Mouse (Mus musculus): ENCODE measurements around the gene Pex6. TPM values are rescaled to one million over a fixed set of nuclear protein-coding genes. Genes with fewer than 3 reads are reported as not detected.

Pex6 gene
- total and polyA plus RNA-seq, 3 experiments, result 13.7 to 31.8 (median 26.5) TPM

GRCm38 (mm10) chr17:46727271-46727670 is 16.0 kb downstream of the Pex6 start:
- H3K36me3 ChIP-seq (replicated peaks in 1 of 2; ENCODE audit: control insufficient read depth in 1 of 2, insufficient read depth in 1 of 2, low read length in 1 of 2), result peaks cover 31 to 55% of the 10 kb centered on the region in 2 experiments
- TF ChIP-seq HCFC1 (IDR thresholded peaks at IDR 0.05; ENCODE audit: low read depth, low read length), result no peak
- no peak for TF ChIP-seq PAX5 (IDR thresholded peaks at IDR 0.05; ENCODE audit: low read length)
- no peak for TF ChIP-seq MAFK (IDR thresholded peaks at IDR 0.05; ENCODE audit: insufficient replicate concordance, low read length)
- TF ChIP-seq JUN (IDR thresholded peaks at IDR 0.05; ENCODE audit: insufficient read depth, low read depth, low read length), result no peak
- no peak for TF ChIP-seq MAZ (IDR thresholded peaks at IDR 0.05; ENCODE audit: low read depth, low read length)
- no peak for TF ChIP-seq KAT2A (IDR thresholded peaks at IDR 0.05; ENCODE audit: insufficient replicate concordance, low read length)
- no peak for TF ChIP-seq UBTF (IDR thresholded peaks at IDR 0.05; ENCODE audit: low read depth, low read length)
- TF ChIP-seq EP300 (IDR thresholded peaks at IDR 0.05; ENCODE audit: low read length), result no peak
- TF ChIP-seq NELFE (IDR thresholded peaks at IDR 0.05; ENCODE audit: low read depth, low read length), result no peak
- TF ChIP-seq ETS1 (conservative IDR thresholded peaks at IDR 0.05; ENCODE audit: low read depth, low read length), result no peak
- TF ChIP-seq MYC (IDR thresholded peaks at IDR 0.05; ENCODE audit: low read depth, low read length), result no peak
- TF ChIP-seq NRF1 (IDR thresholded peaks at IDR 0.05; ENCODE audit: low read depth, low read length), result no peak
- TF ChIP-seq POLR2AphosphoS2 (IDR thresholded peaks at IDR 0.05; ENCODE audit: low read depth, low read length), result no peak
- no peak for DNase-seq (ENCODE audit: extremely low read depth)
- no peaks in the 10 kb centered on the region for H3K27me3 ChIP-seq (replicated peaks)
- H3K9me3 ChIP-seq (replicated peaks; ENCODE audit: low read length), result no peaks in the 10 kb centered on the region
- no peak overlapping the region for H3K27ac ChIP-seq (ENCODE audit: insufficient read depth, low read depth)
- no peak overlapping the region for H3K4me2 ChIP-seq (ENCODE audit: insufficient read depth, low read depth, poor library complexity, severe bottlenecking)
- H3K4me3 ChIP-seq (replicated peaks in 1 of 3; ENCODE audit: low read depth in 2 of 3, low read length in 2 of 3, poor library complexity in 1 of 3), result no peak overlapping the region
- no peaks in the 10 kb centered on the region for H3K79me2 ChIP-seq (replicated peaks; ENCODE audit: control insufficient read depth, extremely low read depth, insufficient read depth, poor library complexity, severe bottlenecking)
- dilution Hi-C loops (cut with MboI; ENCODE audit: extremely low pct_ligation_motif_present, extremely low pct_unique_long_range_greater_than_20kb, low sequenced_read_pairs) (no loop called here), in situ Hi-C loops (cut with MboI; ENCODE audit: low pct_ligation_motif_present, low pct_unique_long_range_greater_than_20kb, low sequenced_read_pairs) (no loop called here)
- no peak overlapping the region for H3K9ac ChIP-seq (ENCODE audit: insufficient read depth, low read depth)
- peaks cover 3% of the 10 kb centered on the region in 2 experiments for H3K4me1 ChIP-seq (ENCODE audit: control insufficient read depth in 1 of 2, insufficient read depth in 2 of 2)

- H3K9ac ChIP-seq (ENCODE audit: insufficient read depth, low read depth), result no peak overlapping the region
- H3K36me3 ChIP-seq (replicated peaks in 1 of 2; ENCODE audit: control insufficient read depth in 1 of 2, insufficient read depth in 1 of 2, low read length in 1 of 2), result peaks cover 26 to 49% of the 10 kb centered on the region in 2 experiments
- H3K4me1 ChIP-seq (ENCODE audit: control insufficient read depth in 1 of 2, insufficient read depth in 2 of 2), result no peaks in the 10 kb centered on the region
- H3K27ac ChIP-seq (ENCODE audit: insufficient read depth, low read depth), result no peak overlapping the region
- H3K4me3 ChIP-seq (replicated peaks in 1 of 3; ENCODE audit: low read depth in 2 of 3, low read length in 2 of 3, poor library complexity in 1 of 3), result no peak overlapping the region
- in situ Hi-C loops (cut with MboI; ENCODE audit: low pct_ligation_motif_present, low pct_unique_long_range_greater_than_20kb, low sequenced_read_pairs), result no loop called here
- no peaks in the 10 kb centered on the region for H3K9me3 ChIP-seq (replicated peaks; ENCODE audit: low read length)
- H3K79me2 ChIP-seq (replicated peaks; ENCODE audit: control insufficient read depth, extremely low read depth, insufficient read depth, poor library complexity, severe bottlenecking), result no peaks in the 10 kb centered on the region
- no peak overlapping the region for H3K4me2 ChIP-seq (ENCODE audit: insufficient read depth, low read depth, poor library complexity, severe bottlenecking)
- dilution Hi-C loops (cut with MboI; ENCODE audit: extremely low pct_ligation_motif_present, extremely low pct_unique_long_range_greater_than_20kb, low sequenced_read_pairs), result no loop called here
- DNase-seq (ENCODE audit: extremely low read depth), result no peak
- no peaks in the 10 kb centered on the region for H3K27me3 ChIP-seq (replicated peaks)
- peak; percentile 34 for TF ChIP-seq SMC3 (IDR thresholded peaks at IDR 0.05; ENCODE audit: low read depth, low read length)
- TF ChIP-seq CTCF (conservative IDR thresholded peaks at IDR 0.05 in 1 of 2, IDR thresholded peaks at IDR 0.05 in 1 of 2; ENCODE audit: low read depth in 2 of 2, low read length in 2 of 2), result peak in 1 of 2 experiments; percentile 41; a peak in 2 of 4 replicates
- TF ChIP-seq MAFK (IDR thresholded peaks at IDR 0.05; ENCODE audit: insufficient replicate concordance, low read length), result no peak
- TF ChIP-seq RAD21 (IDR thresholded peaks at IDR 0.05; ENCODE audit: low read depth, low read length), result peak; percentile 25
Observed at GRCm38 (mm10) chr17:46728021-46728420, 16.8 kb downstream of the Pex6 start.

All from CH12.LX (cell line).